Mouse (Mus musculus) cerebellum, adult 8-10 months (tissue): ENCODE measurements at regions not wholly inside any gene's neighbourhood (a gene's known extent, or its start where the extent isn't known, plus 50 kb on each side); places are given as distances from the start of the nearest gene placed in this dataset.

ENCODE experiments used
- DNase-seq: peaks from one replicate; pipeline ENCODE4 v3.0.0; 2022

- no peak for DNase-seq
Measured at GRCm38 (mm10) chr13:54318601-54319000, 52.5 kb upstream of the Cplx2 start.

GRCm38 (mm10) chr13:54320212-54320611 lies 50.9 kb upstream of the Cplx2 start:
- DNase-seq = no peak

GRCm38 (mm10) chr13:54321011-54321410 lies 50.1 kb upstream of the Cplx2 start:
- DNase-seq = no peak
